Mouse (Mus musculus): ENCODE measurements at regions not wholly inside any gene's neighbourhood (a gene's known extent, or its start where the extent isn't known, plus 50 kb on each side); places are given as distances from the start of the nearest gene placed in this dataset.

- Histone ChIP-seq H3K4me2 (no peak overlapping the region), H3K4me1 (ENCODE audit: insufficient read depth) (0 out of 2 replicates have a peak, but pooled peaks cover 3% of the 10 kb centered on the region), H3K27me3 (ENCODE audit: insufficient read depth, low read length) (no peaks in the 10 kb centered on the region), H3K27ac (ENCODE audit: low read depth) (no peak overlapping the region), H3K4me3 (ENCODE audit: low read depth, low read length) (no peak overlapping the region), H3K9me3 (ENCODE audit: low read depth, low read length) (no peaks in the 10 kb centered on the region), H3K9ac (no peak overlapping the region), H3K36me3 (ENCODE audit: insufficient read depth) (no peaks in the 10 kb centered on the region)
- 90% methylated on average over 1 of the region's 1 CpGs for WGBS
- TF ChIP-seq CTCF (IDR thresholded peaks at IDR 0.05; ENCODE audit: low read depth), result no peak
- DNase-seq (no peak), ATAC-seq (ENCODE audit: insufficient read depth) (no peak)
Observed at GRCm38 (mm10) chr9:85407592-85407991, 80.4 kb upstream of the Tent5a start.

- DNase-seq, result peak; percentile 6
- Histone ChIP-seq H3K36me3 (ENCODE audit: insufficient read depth) (no peaks in the 10 kb centered on the region), H3K27ac (ENCODE audit: low read depth) (no peak overlapping the region), H3K9ac (no peak overlapping the region), H3K4me2 (no peak overlapping the region), H3K9me3 (ENCODE audit: low read depth, low read length) (no peaks in the 10 kb centered on the region), H3K4me1 (ENCODE audit: insufficient read depth) (peaks cover 5% of the 10 kb centered on the region; the same call in 1 of the 2 replicates), H3K4me3 (ENCODE audit: low read depth, low read length) (no peak overlapping the region), H3K27me3 (ENCODE audit: insufficient read depth, low read length) (no peaks in the 10 kb centered on the region)
- no peak for TF ChIP-seq CTCF (IDR thresholded peaks at IDR 0.05; ENCODE audit: low read depth)
- no peak for ATAC-seq (ENCODE audit: insufficient read depth)
- 35% methylated on average over 1 of the region's 1 CpGs for WGBS
Observed at GRCm38 (mm10) chr9:85401736-85402135, 74.6 kb upstream of the Tent5a start.

- no peak for TF ChIP-seq CTCF (IDR thresholded peaks at IDR 0.05; ENCODE audit: low read depth)
- 0 out of 2 replicates have a peak overlapping the region, but pooled peaks have one; percentile 18 for H3K4me2 ChIP-seq
- peak; percentile 87 for ATAC-seq (ENCODE audit: insufficient read depth)
Observed at GRCm38 (mm10) chr9:85400600-85401313, 73.6 kb upstream of the Tent5a start.

GRCm38 (mm10) chr9:85394975-85395374 is 67.8 kb upstream of the Tent5a start:
- Histone ChIP-seq H3K27ac (ENCODE audit: low read depth) (no peak overlapping the region), H3K9me3 (ENCODE audit: low read depth, low read length) (no peaks in the 10 kb centered on the region), H3K9ac (no peak overlapping the region), H3K27me3 (ENCODE audit: insufficient read depth, low read length) (no peaks in the 10 kb centered on the region), H3K4me3 (ENCODE audit: low read depth, low read length) (no peak overlapping the region), H3K4me1 (ENCODE audit: insufficient read depth) (no peaks in the 10 kb centered on the region), H3K4me2 (no peak overlapping the region), H3K36me3 (ENCODE audit: insufficient read depth) (no peaks in the 10 kb centered on the region)
- DNase-seq, result no peak
- ATAC-seq (ENCODE audit: insufficient read depth), result no peak
- 53% methylated on average over 6 of the region's 6 CpGs for WGBS
- no peak for TF ChIP-seq CTCF (IDR thresholded peaks at IDR 0.05; ENCODE audit: low read depth)

More at GRCm38 (mm10) chr9:85400600-85401313, 73.6 kb upstream of the Tent5a start:
- H3K36me3 ChIP-seq (ENCODE audit: insufficient read depth), result no peaks in the 10 kb centered on the region
- no peak overlapping the region for H3K9ac ChIP-seq
- peaks cover 5% of the 10 kb centered on the region; the same call in 1 of the 2 replicates for H3K4me1 ChIP-seq (ENCODE audit: insufficient read depth)
- no peak overlapping the region for H3K4me3 ChIP-seq (ENCODE audit: low read depth, low read length)
- no peaks in the 10 kb centered on the region for H3K9me3 ChIP-seq (ENCODE audit: low read depth, low read length)
- peak; percentile 87 for DNase-seq
- H3K27me3 ChIP-seq (ENCODE audit: insufficient read depth, low read length), result no peaks in the 10 kb centered on the region
- H3K27ac ChIP-seq (ENCODE audit: low read depth), result no peak overlapping the region
- 35% methylated on average over 12 of the region's 12 CpGs for WGBS

- no peak for TF ChIP-seq CTCF (IDR thresholded peaks at IDR 0.05; ENCODE audit: low read depth)
- H3K4me2 ChIP-seq, result no peak overlapping the region
- H3K36me3 ChIP-seq (ENCODE audit: insufficient read depth), result no peaks in the 10 kb centered on the region
- ATAC-seq (ENCODE audit: insufficient read depth) (no peak), DNase-seq (no peak)
- no peaks in the 10 kb centered on the region for H3K4me1 ChIP-seq (ENCODE audit: insufficient read depth)
- 84% methylated on average over 2 of the region's 2 CpGs for whole genome bisulfite sequencing
- no peaks in the 10 kb centered on the region for H3K9me3 ChIP-seq (ENCODE audit: low read depth, low read length)
- no peaks in the 10 kb centered on the region for H3K27me3 ChIP-seq (ENCODE audit: insufficient read depth, low read length)
- no peak overlapping the region for H3K4me3 ChIP-seq (ENCODE audit: low read depth, low read length)
- no peak overlapping the region for H3K27ac ChIP-seq (ENCODE audit: low read depth)
- no peak overlapping the region for H3K9ac ChIP-seq
Observed at GRCm38 (mm10) chr9:85391283-85391682, 64.1 kb upstream of the Tent5a start.

- Histone ChIP-seq H3K36me3 (ENCODE audit: insufficient read depth) (no peaks in the 10 kb centered on the region), H3K27me3 (ENCODE audit: insufficient read depth, low read length) (no peaks in the 10 kb centered on the region), H3K27ac (ENCODE audit: low read depth) (no peak overlapping the region), H3K4me3 (ENCODE audit: low read depth, low read length) (no peak overlapping the region), H3K9me3 (ENCODE audit: low read depth, low read length) (no peaks in the 10 kb centered on the region), H3K4me2 (no peak overlapping the region), H3K4me1 (ENCODE audit: insufficient read depth) (no peaks in the 10 kb centered on the region), H3K9ac (no peak overlapping the region)
- WGBS, result 71% methylated on average over 7 of the region's 7 CpGs
- TF ChIP-seq CTCF (IDR thresholded peaks at IDR 0.05; ENCODE audit: low read depth), result no peak
- DNase-seq, result no peak
- no peak for ATAC-seq (ENCODE audit: insufficient read depth)
Observed at GRCm38 (mm10) chr9:85388775-85389393, 61.7 kb upstream of the Tent5a start.

GRCm38 (mm10) chr9:85382413-85382812 is 55.3 kb upstream of the Tent5a start:
- H3K27ac ChIP-seq (ENCODE audit: low read depth), result no peak overlapping the region
- no peaks in the 10 kb centered on the region for H3K36me3 ChIP-seq (ENCODE audit: insufficient read depth)
- H3K9ac ChIP-seq, result no peak overlapping the region
- H3K4me2 ChIP-seq, result no peak overlapping the region
- no peaks in the 10 kb centered on the region for H3K4me1 ChIP-seq (ENCODE audit: insufficient read depth)
- no peak for DNase-seq
- no peak for TF ChIP-seq CTCF (IDR thresholded peaks at IDR 0.05; ENCODE audit: low read depth)
- H3K27me3 ChIP-seq (ENCODE audit: insufficient read depth, low read length), result no peaks in the 10 kb centered on the region
- no peak overlapping the region for H3K4me3 ChIP-seq (ENCODE audit: low read depth, low read length)
- H3K9me3 ChIP-seq (ENCODE audit: low read depth, low read length), result no peaks in the 10 kb centered on the region
- ATAC-seq (ENCODE audit: insufficient read depth), result no peak
- WGBS, result 67% methylated on average over 2 of the region's 2 CpGs

All from lung, embryonic 14.5 days (tissue).